Mouse (Mus musculus) embryonic facial prominence, embryonic 12.5 days (tissue): ENCODE measurements around the gene Lnx1. TPM values are rescaled to one million over a fixed set of nuclear protein-coding genes. Genes with fewer than 3 reads are reported as not detected.

Experiments
- ATAC-seq: fragments of 200-750 bp; cut with Nextera tagmentation; 2 replicates; pipeline ENCODE4 v1.8.0; 2017; ENCODE audit not compliant: insufficient number of reproducible peaks, insufficient read depth, low FRiP score, low TSS enrichment
- H3K27ac ChIP-seq: fragments of 300-500 bp; sonication (generic); 2 replicates; pipeline ENCODE4 v1.5.1; 2016; ENCODE audit warnings: mild to moderate bottlenecking
- H3K27me3 ChIP-seq: fragments of 300-500 bp; sonication (generic); 2 replicates; pipeline ENCODE4 v1.6.1; 2016; ENCODE audit warnings: mild to moderate bottlenecking, moderate library complexity
- H3K36me3 ChIP-seq: fragments of 300-500 bp; sonication (generic); 2 replicates; pipeline ENCODE4 v1.6.1; 2016; ENCODE audit warnings: mild to moderate bottlenecking
- H3K4me1 ChIP-seq: fragments of 300-500 bp; sonication (generic); 2 replicates; pipeline ENCODE4 v1.6.1; 2016
- H3K4me2 ChIP-seq: fragments of 300-500 bp; sonication (generic); replicated peaks from 2 replicates; pipeline ENCODE4 v1.6.1; 2016; ENCODE audit warnings: mild to moderate bottlenecking, moderate library complexity
- H3K4me3 ChIP-seq: fragments of 300-500 bp; sonication (generic); 2 replicates; pipeline ENCODE4 v1.5.1; 2016; ENCODE audit warnings: mild to moderate bottlenecking
- H3K9ac ChIP-seq: fragments of 300-500 bp; sonication (generic); 2 replicates; pipeline ENCODE4 v1.6.1; 2016; ENCODE audit warnings: mild to moderate bottlenecking, moderate library complexity
- H3K9me3 ChIP-seq: fragments of 300-500 bp; sonication (generic); 2 replicates; pipeline ENCODE4 v1.6.1; 2016; ENCODE audit warnings: mild to moderate bottlenecking, moderate library complexity
- WGBS: fragments of 180-500 bp; shearing (Covaris S2); methylation state at CpG from one replicate; pipeline ENCODE4 v1.1.7; 2016; 5-methylcytosine and 5-hydroxymethylcytosine counted together
- polyA plus RNA-seq: library from polyadenylated mRNA; unstranded; fragments of >200 nt; fragmentation: Nextera tagmentation; extraction: Ambion mirVana; gene quantifications from 2 replicates; pipeline ENCODE4 v1.2.1, GENCODE M21; 2016

The Lnx1 gene
- polyA plus RNA-seq, 1 experiment from 2014 or later = 2.0 TPM

DNA sequence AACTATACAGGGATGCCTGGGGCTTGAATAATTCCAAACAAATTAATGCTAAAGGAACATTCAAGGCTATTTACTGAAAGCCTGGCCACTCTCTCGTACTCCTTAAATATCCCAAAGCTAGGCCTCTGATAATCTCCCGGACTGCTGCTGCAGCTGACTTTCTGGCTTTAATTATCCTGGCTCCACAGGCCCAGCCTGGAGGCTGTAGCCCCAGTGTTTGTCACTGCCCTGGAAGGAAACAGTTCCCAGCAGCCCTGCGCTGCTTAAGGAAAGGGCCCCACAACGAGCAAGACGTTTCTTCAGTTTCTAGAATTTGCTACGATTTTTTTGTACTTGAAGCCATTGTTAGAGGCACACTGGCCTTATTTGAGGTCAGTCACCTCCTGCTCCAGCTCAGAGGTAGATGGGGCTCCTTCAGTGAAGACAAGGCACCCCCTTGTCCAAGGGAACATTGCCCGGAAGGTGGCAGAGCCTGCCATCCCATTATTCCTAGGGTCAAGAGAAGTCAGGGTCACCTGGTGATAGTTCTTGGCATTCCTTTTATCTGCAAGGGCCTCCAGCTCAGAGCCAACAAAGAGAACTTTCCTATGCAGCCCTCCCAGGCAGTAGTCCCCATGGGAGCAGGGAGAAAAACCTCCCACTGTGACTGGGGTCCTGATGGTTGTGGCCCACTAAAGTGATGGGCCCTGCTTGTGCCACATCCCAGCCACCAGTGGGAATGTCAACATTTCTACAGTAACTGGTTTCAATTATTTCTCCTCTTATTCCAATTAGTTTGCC, 80.8 kb downstream of the Lnx1 start:
- peak overlapping the region; percentile 86 for H3K27ac ChIP-seq
- no peak for ATAC-seq
- WGBS = 22% methylated on average over 7 of the region's 7 CpGs
- H3K27me3 ChIP-seq = no peaks in the 10 kb centered on the region
- H3K4me2 ChIP-seq = no peak overlapping the region
- peaks cover 33% of the 10 kb centered on the region for H3K4me1 ChIP-seq
- H3K9ac ChIP-seq = no peak overlapping the region
- no peaks in the 10 kb centered on the region for H3K36me3 ChIP-seq
- no peak overlapping the region for H3K4me3 ChIP-seq
- H3K9me3 ChIP-seq = no peaks in the 10 kb centered on the region

DNA sequence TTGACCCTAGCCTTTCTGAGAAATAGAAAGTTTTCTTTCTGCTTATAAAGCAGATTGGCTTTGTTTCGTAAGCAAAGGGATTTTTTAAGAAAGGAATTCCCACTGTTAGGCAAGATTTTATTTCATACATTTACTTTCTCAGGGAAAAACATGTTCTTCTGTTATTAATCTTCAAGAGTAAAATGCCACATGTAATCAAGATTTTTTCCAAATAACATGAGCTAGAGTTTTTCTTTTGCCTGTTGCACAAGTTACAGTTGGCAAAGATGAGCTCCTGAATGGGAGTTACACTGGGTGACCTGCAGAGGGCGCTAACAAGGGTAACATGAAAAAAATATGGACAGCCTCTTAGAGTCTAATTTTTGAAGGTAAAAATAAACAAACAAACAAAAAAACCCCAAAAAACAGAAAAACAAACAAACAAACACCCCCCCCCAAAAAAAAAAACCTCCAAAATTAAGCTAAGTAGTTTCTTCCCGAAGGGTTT, 84.1 kb downstream of the Lnx1 start:
- H3K4me3 ChIP-seq = no peak overlapping the region
- peak overlapping the region; percentile 86 for H3K27ac ChIP-seq
- no peaks in the 10 kb centered on the region for H3K27me3 ChIP-seq
- 60% methylated on average over 3 of the region's 3 CpGs for WGBS
- no peaks in the 10 kb centered on the region for H3K9me3 ChIP-seq
- H3K36me3 ChIP-seq = no peaks in the 10 kb centered on the region
- ATAC-seq = no peak
- no peak overlapping the region for H3K9ac ChIP-seq
- peaks cover 38% of the 10 kb centered on the region for H3K4me1 ChIP-seq
- H3K4me2 ChIP-seq = no peak overlapping the region

DNA sequence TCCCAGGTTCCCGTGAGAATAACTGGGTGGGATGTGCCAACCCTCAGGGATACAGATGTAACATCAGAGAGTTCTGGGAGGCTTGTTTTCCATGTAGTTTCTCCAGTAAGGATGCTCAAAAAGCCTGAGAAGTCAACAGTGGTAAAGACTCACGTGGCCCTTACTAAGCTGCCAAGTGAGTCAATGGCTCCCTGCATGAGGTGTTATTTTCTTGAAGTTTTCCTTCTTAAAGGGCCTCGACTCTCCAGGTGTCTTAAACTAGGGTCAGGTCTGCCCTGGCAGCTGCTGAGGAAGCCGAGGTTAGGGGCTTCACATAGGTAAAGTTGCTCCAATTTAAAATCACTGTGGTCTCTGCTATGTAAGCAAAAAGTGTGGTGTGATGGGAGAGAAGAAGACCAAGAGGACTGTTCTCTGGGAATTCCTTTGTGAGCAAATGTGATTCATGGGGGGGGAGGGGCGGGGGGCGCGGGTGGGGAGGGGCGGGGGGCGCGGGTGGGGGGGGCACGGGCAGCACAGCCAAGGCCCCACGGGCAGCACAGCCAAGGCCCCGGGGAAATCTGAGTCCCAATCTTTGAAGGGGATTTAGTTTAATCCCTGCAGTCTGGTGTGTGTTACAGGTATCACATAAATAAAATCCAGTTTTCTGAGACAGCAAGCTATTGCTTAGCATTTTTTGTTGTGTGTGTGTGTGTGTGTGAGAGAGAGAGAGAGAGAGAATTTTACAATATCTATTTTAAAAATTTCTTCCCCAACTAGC, 84.7 kb downstream of the Lnx1 start:
- Histone ChIP-seq H3K4me1 (peaks cover 43% of the 10 kb centered on the region), H3K36me3 (no peaks in the 10 kb centered on the region), H3K4me3 (no peak overlapping the region), H3K4me2 (no peak overlapping the region), H3K9me3 (no peaks in the 10 kb centered on the region), H3K27ac (peak overlapping the region; percentile 86), H3K27me3 (no peaks in the 10 kb centered on the region), H3K9ac (no peak overlapping the region)
- 64% methylated on average over 12 of the region's 13 CpGs for WGBS
- no peak; the same call in 1 of the 2 replicates for ATAC-seq

GRCm38 (mm10) chr5:74613491-74614151, 89.1 kb downstream of the Lnx1 start:
- no peak overlapping the region for H3K9ac ChIP-seq
- no peaks in the 10 kb centered on the region for H3K9me3 ChIP-seq
- peak overlapping the region; percentile 24; the same call in 1 of the 2 replicates for H3K27ac ChIP-seq
- no peak for ATAC-seq
- no peak overlapping the region for H3K4me3 ChIP-seq
- WGBS = 51% methylated on average over 18 of the region's 18 CpGs
- H3K4me1 ChIP-seq = peaks cover 31% of the 10 kb centered on the region; the same call in 1 of the 2 replicates
- H3K27me3 ChIP-seq = no peaks in the 10 kb centered on the region
- H3K4me2 ChIP-seq = no peak overlapping the region
- H3K36me3 ChIP-seq = no peaks in the 10 kb centered on the region

DNA sequence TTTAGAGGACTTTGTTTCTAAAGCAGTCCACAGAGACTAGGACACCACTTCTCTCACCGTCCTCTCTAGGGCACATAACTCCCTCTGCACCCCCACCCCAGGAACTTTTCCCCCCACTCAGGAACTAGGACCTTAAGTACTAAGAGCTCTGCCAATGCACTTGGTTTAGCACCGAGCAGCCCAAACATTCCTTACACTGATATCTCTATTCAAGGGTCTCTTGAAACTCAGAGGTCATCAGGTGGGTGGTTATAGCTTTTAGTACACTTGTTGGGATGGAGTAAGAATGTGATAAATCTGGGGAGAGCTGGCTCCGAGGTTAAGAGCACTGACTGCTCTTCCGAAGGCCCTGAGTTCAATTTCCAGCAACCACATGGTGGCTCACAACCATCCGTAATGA, 90.0 kb downstream of the Lnx1 start:
- H3K36me3 ChIP-seq = no peaks in the 10 kb centered on the region
- no peaks in the 10 kb centered on the region for H3K27me3 ChIP-seq
- no peak overlapping the region for H3K4me2 ChIP-seq
- ATAC-seq = no peak
- H3K9ac ChIP-seq = no peak overlapping the region
- 88% methylated on average over 5 of the region's 5 CpGs for WGBS
- no peak overlapping the region for H3K27ac ChIP-seq
- no peak overlapping the region for H3K4me3 ChIP-seq
- peaks cover 26% of the 10 kb centered on the region; the same call in 1 of the 2 replicates for H3K4me1 ChIP-seq
- H3K9me3 ChIP-seq = no peaks in the 10 kb centered on the region

- no peak for ATAC-seq
- Histone ChIP-seq H3K4me3 (no peak overlapping the region), H3K27me3 (no peaks in the 10 kb centered on the region), H3K4me1 (peaks cover 12% of the 10 kb centered on the region; the same call in 1 of the 2 replicates), H3K9ac (no peak overlapping the region), H3K9me3 (no peaks in the 10 kb centered on the region), H3K27ac (no peak overlapping the region), H3K4me2 (no peak overlapping the region), H3K36me3 (no peaks in the 10 kb centered on the region)
- 86% methylated on average over 10 of the region's 10 CpGs for WGBS
Observed at GRCm38 (mm10) chr5:74610511-74610910, 92.2 kb downstream of the Lnx1 start.

DNA sequence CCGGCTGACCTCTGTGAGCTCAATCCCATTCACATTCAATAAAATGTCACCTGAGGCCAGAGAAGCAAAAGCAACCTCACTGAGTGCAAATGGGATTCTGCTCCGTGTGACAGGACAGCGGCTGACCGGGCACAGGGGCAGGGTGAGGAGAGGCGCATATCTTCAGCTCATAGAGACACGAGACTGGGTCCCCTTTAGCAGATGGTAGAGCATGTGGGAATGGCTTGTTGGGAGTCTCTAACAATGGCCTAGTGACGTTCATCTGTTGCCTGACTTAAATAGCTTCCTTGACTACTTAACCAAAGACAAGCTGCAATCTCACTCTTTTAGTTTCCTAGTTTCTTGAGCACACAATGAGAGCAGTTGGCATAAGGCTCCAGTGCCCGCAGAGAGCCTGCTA, 96.5 kb downstream of the Lnx1 start:
- Histone ChIP-seq H3K4me3 (no peak overlapping the region), H3K36me3 (no peaks in the 10 kb centered on the region), H3K4me1 (0 out of 2 replicates have a peak, but pooled peaks cover 4% of the 10 kb centered on the region), H3K27ac (no peak overlapping the region), H3K27me3 (no peaks in the 10 kb centered on the region), H3K9me3 (no peaks in the 10 kb centered on the region), H3K4me2 (no peak overlapping the region), H3K9ac (no peak overlapping the region)
- 85% methylated on average over 8 of the region's 8 CpGs for WGBS
- no peak for ATAC-seq

DNA sequence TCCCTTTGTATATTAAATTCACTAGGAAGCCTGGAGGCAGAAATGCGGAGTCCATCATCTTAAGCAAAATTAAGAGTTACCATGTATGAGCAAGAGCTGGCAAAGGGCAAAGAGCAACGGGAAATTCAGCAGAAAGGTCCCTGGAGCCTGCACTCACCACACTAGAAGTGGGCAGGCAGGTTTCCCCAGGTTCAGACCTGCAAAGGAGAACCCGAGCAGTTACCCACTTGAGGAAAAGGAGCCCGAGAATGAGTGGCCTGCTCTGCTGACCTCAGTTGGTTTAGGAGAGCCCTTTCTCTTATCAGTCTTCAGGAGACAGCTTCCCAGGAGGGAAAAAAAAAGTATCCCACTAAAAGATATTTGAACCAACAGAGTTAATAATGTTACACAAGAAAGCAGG, 99.4 kb downstream of the Lnx1 start:
- Histone ChIP-seq H3K9me3 (no peaks in the 10 kb centered on the region), H3K27me3 (no peaks in the 10 kb centered on the region), H3K4me2 (no peak overlapping the region), H3K36me3 (peaks cover 8% of the 10 kb centered on the region), H3K27ac (no peak overlapping the region), H3K4me3 (no peak overlapping the region), H3K9ac (no peak overlapping the region), H3K4me1 (0 out of 2 replicates have a peak, but pooled peaks cover 4% of the 10 kb centered on the region)
- ATAC-seq = no peak
- WGBS = 66% methylated on average over 4 of the region's 4 CpGs

GRCm38 (mm10) chr5:74602371-74602770, 100.3 kb downstream of the Lnx1 start:
- no peak overlapping the region for H3K9ac ChIP-seq
- no peaks in the 10 kb centered on the region for H3K9me3 ChIP-seq
- WGBS = 71% methylated on average over 10 of the region's 10 CpGs
- H3K4me2 ChIP-seq = no peak overlapping the region
- H3K36me3 ChIP-seq = peaks cover 10% of the 10 kb centered on the region
- no peaks in the 10 kb centered on the region for H3K27me3 ChIP-seq
- H3K4me1 ChIP-seq = 0 out of 2 replicates have a peak, but pooled peaks cover 4% of the 10 kb centered on the region
- no peak overlapping the region for H3K4me3 ChIP-seq
- no peak overlapping the region for H3K27ac ChIP-seq
- no peak for ATAC-seq

- H3K4me1 ChIP-seq = 0 out of 2 replicates have a peak, but pooled peaks cover 4% of the 10 kb centered on the region
- no peak overlapping the region for H3K9ac ChIP-seq
- H3K27me3 ChIP-seq = no peaks in the 10 kb centered on the region
- ATAC-seq = no peak
- no peak overlapping the region for H3K27ac ChIP-seq
- WGBS = 75% methylated on average over 6 of the region's 6 CpGs
- H3K4me3 ChIP-seq = no peak overlapping the region
- H3K4me2 ChIP-seq = no peak overlapping the region
- no peaks in the 10 kb centered on the region for H3K9me3 ChIP-seq
- peaks cover 10% of the 10 kb centered on the region for H3K36me3 ChIP-seq
Observed at GRCm38 (mm10) chr5:74601965-74602364, 100.7 kb downstream of the Lnx1 start.

DNA sequence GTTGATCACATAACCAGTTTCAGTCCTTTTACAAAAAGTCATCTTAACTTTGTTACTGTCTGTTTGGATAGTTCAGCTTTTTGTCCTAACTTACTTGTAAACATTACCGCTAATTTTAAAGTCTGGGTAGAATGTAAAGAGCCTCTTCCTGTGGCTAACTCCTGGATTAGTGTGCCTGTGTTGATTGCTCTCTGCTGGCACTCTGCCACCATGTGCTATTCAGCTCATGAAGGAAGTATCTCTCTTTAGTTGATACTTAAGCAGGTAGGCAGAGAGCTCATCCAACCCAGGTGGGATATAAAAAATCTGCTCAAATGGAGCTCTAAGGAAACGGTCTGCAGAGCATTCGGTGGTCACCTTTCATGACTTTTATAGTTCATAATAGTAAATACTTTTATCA, 101.5 kb downstream of the Lnx1 start:
- peaks cover 16% of the 10 kb centered on the region for H3K36me3 ChIP-seq
- 78% methylated on average over 3 of the region's 3 CpGs for WGBS
- no peak overlapping the region for H3K9ac ChIP-seq
- no peak overlapping the region for H3K27ac ChIP-seq
- H3K4me3 ChIP-seq = no peak overlapping the region
- ATAC-seq = no peak
- H3K4me1 ChIP-seq = 0 out of 2 replicates have a peak, but pooled peaks cover 4% of the 10 kb centered on the region
- H3K27me3 ChIP-seq = no peaks in the 10 kb centered on the region
- no peak overlapping the region for H3K4me2 ChIP-seq
- H3K9me3 ChIP-seq = no peaks in the 10 kb centered on the region
